Mouse (Mus musculus): ENCODE data around the gene Dusp2. TPM values are rescaled to one million over a fixed set of nuclear protein-coding genes. Genes with fewer than 3 reads are reported as not detected.

Dusp2 gene
- polyA plus RNA-seq, 1 experiment from 2014 or later = 3.6 TPM

- 20% methylated on average over 8 of the region's 9 CpGs for WGBS
- no peaks in the 10 kb centered on the region for H3K36me3 ChIP-seq (ENCODE audit: insufficient read depth, low read length)
- H3K9ac ChIP-seq (replicated peaks; ENCODE audit: low read depth) = no peak overlapping the region
- no peak overlapping the region for H3K4me2 ChIP-seq (replicated peaks; ENCODE audit: low read depth, low read length)
- H3K4me1 ChIP-seq (ENCODE audit: insufficient read depth, low read depth, low read length) = no peaks in the 10 kb centered on the region
- peaks cover 15% of the 10 kb centered on the region for H3K27me3 ChIP-seq (replicated peaks; ENCODE audit: insufficient read depth, low read length)
- DNase-seq (ENCODE audit: low spot score) (no peak), ATAC-seq (no peak; the same call in 1 of the 2 replicates)
- H3K4me3 ChIP-seq (ENCODE audit: low read depth, low read length) = no peak overlapping the region
- no peak overlapping the region for H3K27ac ChIP-seq (ENCODE audit: low read length)
- no peaks in the 10 kb centered on the region for H3K9me3 ChIP-seq (ENCODE audit: low read length)
- TF ChIP-seq CTCF (IDR thresholded peaks at IDR 0.05) (no peak), EP300 (IDR thresholded peaks at IDR 0.05) (no peak)
Measured at GRCm38 (mm10) chr2:127370561-127371483, 34.9 kb downstream of the Dusp2 start.

- ATAC-seq = peak; percentile 17; the same call in 1 of the 2 replicates
- Histone ChIP-seq H3K9me3 (ENCODE audit: low read length) (no peaks in the 10 kb centered on the region), H3K36me3 (ENCODE audit: insufficient read depth, low read length) (no peaks in the 10 kb centered on the region), H3K9ac (replicated peaks; ENCODE audit: low read depth) (no peak overlapping the region), H3K27me3 (replicated peaks; ENCODE audit: insufficient read depth, low read length) (peaks cover 9% of the 10 kb centered on the region; the same call in 1 of the 2 replicates), H3K4me2 (replicated peaks; ENCODE audit: low read depth, low read length) (no peak overlapping the region), H3K4me3 (ENCODE audit: low read depth, low read length) (no peak overlapping the region), H3K27ac (ENCODE audit: low read length) (no peak overlapping the region), H3K4me1 (ENCODE audit: insufficient read depth, low read depth, low read length) (no peaks in the 10 kb centered on the region)
- DNase-seq (ENCODE audit: low spot score) = no peak
- WGBS = no CpG with 5 or more reads among the region's 1 CpGs
- TF ChIP-seq EP300 (IDR thresholded peaks at IDR 0.05) (no peak), CTCF (IDR thresholded peaks at IDR 0.05) (no peak)
Measured at GRCm38 (mm10) chr2:127371484-127371861, 35.5 kb downstream of the Dusp2 start.

GRCm38 (mm10) chr2:127372082-127372481 lies 36.1 kb downstream of the Dusp2 start:
- Histone ChIP-seq H3K27me3 (replicated peaks; ENCODE audit: insufficient read depth, low read length) (peaks cover 8% of the 10 kb centered on the region; the same call in 1 of the 2 replicates), H3K9me3 (ENCODE audit: low read length) (no peaks in the 10 kb centered on the region), H3K9ac (replicated peaks; ENCODE audit: low read depth) (no peak overlapping the region), H3K4me2 (replicated peaks; ENCODE audit: low read depth, low read length) (no peak overlapping the region), H3K36me3 (ENCODE audit: insufficient read depth, low read length) (no peaks in the 10 kb centered on the region), H3K4me3 (ENCODE audit: low read depth, low read length) (no peak overlapping the region), H3K27ac (ENCODE audit: low read length) (no peak overlapping the region), H3K4me1 (ENCODE audit: insufficient read depth, low read depth, low read length) (no peaks in the 10 kb centered on the region)
- 74% methylated on average over 2 of the region's 2 CpGs for WGBS
- ATAC-seq = no peak
- no peak for TF ChIP-seq CTCF (IDR thresholded peaks at IDR 0.05)
- TF ChIP-seq EP300 (IDR thresholded peaks at IDR 0.05) = no peak
- DNase-seq (ENCODE audit: low spot score) = no peak

GRCm38 (mm10) chr2:127374131-127374530 lies 38.2 kb downstream of the Dusp2 start:
- Histone ChIP-seq H3K4me3 (ENCODE audit: low read depth, low read length) (no peak overlapping the region), H3K27ac (ENCODE audit: low read length) (no peak overlapping the region), H3K9ac (replicated peaks; ENCODE audit: low read depth) (no peak overlapping the region), H3K36me3 (ENCODE audit: insufficient read depth, low read length) (no peaks in the 10 kb centered on the region), H3K27me3 (replicated peaks; ENCODE audit: insufficient read depth, low read length) (no peaks in the 10 kb centered on the region), H3K4me2 (replicated peaks; ENCODE audit: low read depth, low read length) (no peak overlapping the region), H3K9me3 (ENCODE audit: low read length) (no peaks in the 10 kb centered on the region), H3K4me1 (ENCODE audit: insufficient read depth, low read depth, low read length) (no peaks in the 10 kb centered on the region)
- WGBS = 79% methylated on average over 3 of the region's 3 CpGs
- TF ChIP-seq EP300 (IDR thresholded peaks at IDR 0.05) (no peak), CTCF (IDR thresholded peaks at IDR 0.05) (no peak)
- ATAC-seq (no peak), DNase-seq (ENCODE audit: low spot score) (no peak)

- no peaks in the 10 kb centered on the region for H3K27me3 ChIP-seq (replicated peaks; ENCODE audit: insufficient read depth, low read length)
- H3K27ac ChIP-seq (ENCODE audit: low read length) = no peak overlapping the region
- DNase-seq (ENCODE audit: low spot score) = no peak
- H3K36me3 ChIP-seq (ENCODE audit: insufficient read depth, low read length) = no peaks in the 10 kb centered on the region
- no peak overlapping the region for H3K9ac ChIP-seq (replicated peaks; ENCODE audit: low read depth)
- 2% methylated on average over 3 of the region's 3 CpGs for WGBS
- TF ChIP-seq CTCF (IDR thresholded peaks at IDR 0.05) (no peak), EP300 (IDR thresholded peaks at IDR 0.05) (no peak)
- no peaks in the 10 kb centered on the region for H3K9me3 ChIP-seq (ENCODE audit: low read length)
- no peak overlapping the region for H3K4me2 ChIP-seq (replicated peaks; ENCODE audit: low read depth, low read length)
- H3K4me1 ChIP-seq (ENCODE audit: insufficient read depth, low read depth, low read length) = no peaks in the 10 kb centered on the region
- no peak for ATAC-seq
- H3K4me3 ChIP-seq (ENCODE audit: low read depth, low read length) = no peak overlapping the region
Measured at GRCm38 (mm10) chr2:127375087-127375486, 39.1 kb downstream of the Dusp2 start.

GRCm38 (mm10) chr2:127375759-127376341 lies 39.9 kb downstream of the Dusp2 start:
- no peak overlapping the region for H3K4me3 ChIP-seq (ENCODE audit: low read depth, low read length)
- no peak overlapping the region for H3K4me2 ChIP-seq (replicated peaks; ENCODE audit: low read depth, low read length)
- DNase-seq (ENCODE audit: low spot score) = no peak
- TF ChIP-seq CTCF (IDR thresholded peaks at IDR 0.05) (peak; percentile 59), EP300 (IDR thresholded peaks at IDR 0.05) (no peak)
- H3K36me3 ChIP-seq (ENCODE audit: insufficient read depth, low read length) = no peaks in the 10 kb centered on the region
- no peaks in the 10 kb centered on the region for H3K27me3 ChIP-seq (replicated peaks; ENCODE audit: insufficient read depth, low read length)
- H3K9ac ChIP-seq (replicated peaks; ENCODE audit: low read depth) = no peak overlapping the region
- 37% methylated on average over 7 of the region's 7 CpGs for WGBS
- H3K4me1 ChIP-seq (ENCODE audit: insufficient read depth, low read depth, low read length) = no peaks in the 10 kb centered on the region
- no peak for ATAC-seq
- no peak overlapping the region for H3K27ac ChIP-seq (ENCODE audit: low read length)
- H3K9me3 ChIP-seq (ENCODE audit: low read length) = no peaks in the 10 kb centered on the region
